Comparison of ENCODE assay signal across 9 mouse cellular contexts in the genomic region with DNA sequence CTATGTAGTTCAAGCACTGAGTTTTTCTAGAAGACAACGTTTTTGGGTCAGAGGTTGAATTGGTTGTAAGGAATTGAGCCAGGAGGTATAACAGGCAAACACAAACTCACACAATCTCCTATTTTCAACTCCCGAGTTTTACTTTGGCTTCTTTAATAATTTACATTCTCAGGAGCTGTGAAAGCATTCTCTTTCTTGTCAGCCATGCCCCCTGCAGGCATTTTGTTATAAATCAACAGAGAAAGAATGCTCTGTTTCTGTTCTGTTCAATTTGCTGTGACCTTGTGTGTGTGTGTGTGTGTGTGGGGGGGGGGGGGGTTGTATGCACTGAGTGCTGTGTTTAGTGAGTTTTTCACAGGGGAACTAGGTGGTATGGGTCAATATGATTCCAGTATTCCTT.
DNase-seq lines count a peak whose midpoint lies in the region; ATAC-seq lines count a peak whose summit lies in the region.
"Had no signal": no experiment of that assay in that cellular context is flagged by ENCODE, and none has a peak within 500 bp of the region (broad histone marks: within the 10 kb centered on the region; RNA-seq: fewer than 3 reads in every experiment).

No protein-coding gene starts in this region.

- no peaks in the 10 kb centered on the region for H3K9me3 ChIP-seq in hindbrain, embryonic 10.5 days
- no peaks in the 10 kb centered on the region for H3K9me3 ChIP-seq in hindbrain, embryonic 13.5 days

- H3K9ac ChIP-seq in hindbrain, embryonic 13.5 days: no peak overlapping the region

- peak; percentile 5 for DNase-seq in hindbrain, embryonic 10.5 days (ENCODE audit: low spot score)
- peak; percentile 2 for DNase-seq in brain, adult 2 months (ENCODE audit: low read depth, low spot score)
- DNase-seq in mesoderm, embryonic 11.5 days (ENCODE audit: low read depth, low spot score): peak; percentile 62
- no peak for DNase-seq in right cerebral cortex, postnatal 10 days (ENCODE audit: low spot score in 2 of 2)
- no peak for DNase-seq in thymus, adult 18-20 months
- no peak for DNase-seq in adipocyte (ENCODE audit: low spot score)
- DNase-seq: cerebellum, adult 2 months had no signal

- no peak for ATAC-seq in hindbrain, embryonic 13.5 days (ENCODE audit: low FRiP score)
- peak; percentile 53 for ATAC-seq in erythroid progenitor cell, adult 5-6 weeks (replicated peaks; ENCODE audit: low FRiP score, poor library complexity, severe bottlenecking)

- no peak overlapping the region; the same call in 1 of the 2 replicates for H3K27ac ChIP-seq in hindbrain, embryonic 10.5 days
- H3K27ac ChIP-seq in hindbrain, embryonic 13.5 days: no peak overlapping the region

- H3K36me3 ChIP-seq in hindbrain, embryonic 10.5 days: no peaks in the 10 kb centered on the region
- no peaks in the 10 kb centered on the region for H3K36me3 ChIP-seq in hindbrain, embryonic 13.5 days

- H3K27me3 ChIP-seq in hindbrain, embryonic 10.5 days (ENCODE audit: insufficient read depth, poor library complexity, severe bottlenecking): no peaks in the 10 kb centered on the region
- no peaks in the 10 kb centered on the region for H3K27me3 ChIP-seq in hindbrain, embryonic 13.5 days

- no peak overlapping the region for H3K4me3 ChIP-seq in hindbrain, embryonic 10.5 days
- H3K4me3 ChIP-seq in hindbrain, embryonic 13.5 days: no peak overlapping the region

- H3K4me2 ChIP-seq in hindbrain, embryonic 13.5 days: no peak overlapping the region

- peaks cover 11% of the 10 kb centered on the region for H3K4me1 ChIP-seq in hindbrain, embryonic 10.5 days (replicated peaks)
- peaks cover 12% of the 10 kb centered on the region; the same call in 1 of the 2 replicates for H3K4me1 ChIP-seq in hindbrain, embryonic 13.5 days (replicated peaks)

- 15% methylated on average over 2 of the region's 2 CpGs for WGBS in hindbrain, embryonic 10.5 days
- WGBS in hindbrain, embryonic 13.5 days: 8% methylated on average over 2 of the region's 2 CpGs

Comparison
In these comparisons a context has a peak if more than half of its experiments do, and no peak if none do; other contexts are left out.
1. DNase-seq: peak in hindbrain, embryonic 10.5 days (single experiment), brain, adult 2 months (single experiment) and mesoderm, embryonic 11.5 days (single experiment); none in right cerebral cortex, postnatal 10 days (0 of 2), thymus, adult 18-20 months (0 of 2) and adipocyte (single experiment).